Mouse (Mus musculus) kidney, adult 8-10 months (tissue): Measurements from ENCODE around the gene Polg2.

Experiments
- DNase-seq, 2 experiments: peaks; one replicate each; pipeline ENCODE4 v3.0.0; 2022

Polg2 gene

DNA sequence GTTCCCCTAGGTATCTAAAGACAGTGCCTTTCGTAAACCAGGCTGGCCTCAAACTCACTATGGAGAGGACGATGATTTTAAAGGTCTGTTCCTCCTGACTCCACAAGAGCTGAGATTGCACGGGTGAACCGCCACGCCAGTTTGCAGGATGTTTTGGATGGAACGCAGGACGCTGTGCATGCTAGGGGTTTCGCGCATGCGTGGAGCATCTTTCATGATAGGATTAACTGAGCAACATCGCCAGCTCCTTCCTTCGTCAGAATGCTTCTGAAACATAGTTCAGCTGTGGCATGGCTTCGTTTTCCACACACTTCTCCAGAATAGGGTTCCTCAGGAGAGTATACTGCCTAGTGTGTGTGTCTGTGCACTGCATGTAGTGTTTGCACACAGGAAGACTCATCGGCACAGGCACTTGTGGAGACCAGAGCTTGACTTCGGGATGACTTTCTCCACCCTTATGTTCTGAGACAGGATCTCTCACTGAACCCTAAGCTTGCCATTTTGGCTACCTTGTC is 55.7 kb downstream of the Polg2 start:
- no peak for DNase-seq

DNA sequence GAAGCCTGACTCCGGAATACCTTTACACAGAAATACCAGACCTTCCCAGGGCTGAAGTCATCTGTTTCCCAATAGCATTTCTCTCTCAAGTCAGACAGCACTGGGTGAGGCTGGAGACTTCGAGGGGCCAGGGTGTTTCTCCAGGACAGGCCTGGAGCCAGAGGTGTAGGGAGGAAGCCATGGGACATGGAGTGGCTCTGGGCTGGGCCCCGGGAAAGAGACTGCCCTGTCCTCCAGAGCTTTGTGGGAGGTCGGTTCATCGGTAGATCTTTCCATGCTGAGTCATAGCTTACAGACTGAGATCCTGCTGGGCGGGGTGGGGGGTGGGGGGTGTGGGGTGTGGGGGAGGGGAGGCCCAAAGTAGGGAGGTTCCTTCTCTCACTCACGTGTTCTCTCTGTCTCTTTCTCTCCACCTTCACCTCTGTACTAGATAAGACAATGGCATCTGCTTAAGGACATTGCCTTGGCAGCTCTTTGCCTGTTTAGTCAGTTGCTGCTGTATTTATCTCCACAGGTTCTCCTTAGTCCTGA is 56.4 kb downstream of the Polg2 start:
- no peak for DNase-seq

GRCm38 (mm10) chr11:106720379-106720778 is 59.0 kb downstream of the Polg2 start:
- no peak for DNase-seq
